Mouse (Mus musculus) heart, adult 2 months (tissue): ENCODE data around the gene Slc1a5.

ENCODE experiments used
- CTCF ChIP-seq: fragments of 200-600 bp; IDR thresholded peaks from 2 replicates; pipeline ENCODE4 v1.8.1; 2022; ENCODE audit warnings: antibody characterized with exemption, mild to moderate bottlenecking, moderate library complexity
- EP300 ChIP-seq: fragments of 200-500 bp; IDR thresholded peaks from 2 replicates; pipeline ENCODE4 v1.6.1; 2011; ENCODE audit warnings: low read depth, low read length, control low read depth; ENCODE audit not compliant: insufficient read depth
- POLR2A ChIP-seq: fragments of 200-500 bp; IDR thresholded peaks from 2 replicates; pipeline ENCODE4 v1.6.1; 2011; ENCODE audit warnings: mild to moderate bottlenecking, low read depth, low read length, control low read depth; ENCODE audit not compliant: insufficient read depth

DNA sequence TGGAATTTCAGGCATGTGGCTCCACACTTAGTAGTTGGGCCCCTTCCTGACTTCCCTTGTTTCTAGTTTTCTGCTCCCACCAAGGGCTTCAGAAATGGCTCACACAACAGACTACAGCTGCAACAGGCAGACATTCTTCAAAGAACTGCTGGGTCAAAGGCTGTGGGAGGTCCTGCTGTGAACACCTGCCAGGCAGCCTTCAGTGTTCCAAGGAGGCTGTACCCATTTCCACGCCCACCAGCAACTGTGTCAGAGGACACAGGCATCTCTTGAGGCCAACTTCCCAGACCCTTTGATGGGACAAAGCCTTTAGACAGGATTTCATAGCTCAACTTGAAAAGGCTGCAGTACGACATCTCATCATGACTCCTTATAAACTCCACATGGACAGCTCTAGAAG is 14.7 kb upstream of the Slc1a5 start:
- TF ChIP-seq CTCF (no peak), EP300 (no peak), POLR2A (no peak)
